Mouse (Mus musculus) embryonic facial prominence, embryonic 15.5 days (tissue): ENCODE measurements at regions not wholly inside any gene's neighbourhood (a gene's known extent, or its start where the extent isn't known, plus 50 kb on each side); places are given as distances from the start of the nearest gene placed in this dataset.

Experiments used
- ATAC-seq: fragments of 200-750 bp; cut with Nextera tagmentation; 2 replicates; pipeline ENCODE4 v1.8.0; 2017; ENCODE audit warnings: low read depth, moderate TSS enrichment; ENCODE audit not compliant: insufficient number of reproducible peaks, low FRiP score, low TSS enrichment
- H3K27ac ChIP-seq: fragments of 300-500 bp; sonication (generic); replicated peaks from 2 replicates; pipeline ENCODE4 v1.5.1; 2015; ENCODE audit warnings: mild to moderate bottlenecking, inconsistent platforms
- H3K27me3 ChIP-seq: fragments of 300-500 bp; sonication (generic); 2 replicates; pipeline ENCODE4 v1.6.1; 2015; ENCODE audit warnings: inconsistent platforms
- H3K36me3 ChIP-seq: fragments of 300-500 bp; sonication (generic); 2 replicates; pipeline ENCODE4 v1.6.1; 2015; ENCODE audit warnings: mild to moderate bottlenecking, inconsistent platforms
- H3K4me1 ChIP-seq: fragments of 300-500 bp; sonication (generic); 2 replicates; pipeline ENCODE4 v1.6.1; 2015; ENCODE audit warnings: inconsistent platforms
- H3K4me2 ChIP-seq: fragments of 300-500 bp; sonication (generic); replicated peaks from 2 replicates; pipeline ENCODE4 v1.6.1; 2015; ENCODE audit warnings: mild to moderate bottlenecking, inconsistent platforms
- H3K4me3 ChIP-seq: fragments of 300-500 bp; sonication (generic); replicated peaks from 2 replicates; pipeline ENCODE4 v1.5.1; 2015; ENCODE audit warnings: mild to moderate bottlenecking, inconsistent platforms
- H3K9ac ChIP-seq: fragments of 300-500 bp; sonication (generic); 2 replicates; pipeline ENCODE4 v1.6.1; 2015; ENCODE audit warnings: inconsistent platforms
- H3K9me3 ChIP-seq: fragments of 300-500 bp; sonication (generic); replicated peaks from 2 replicates; pipeline ENCODE4 v1.6.1; 2016; ENCODE audit warnings: inconsistent platforms
- WGBS: fragments of 180-500 bp; shearing (Covaris S2); methylation state at CpG from one replicate; pipeline ENCODE4 v1.1.7; 2015; 5-methylcytosine and 5-hydroxymethylcytosine counted together

DNA sequence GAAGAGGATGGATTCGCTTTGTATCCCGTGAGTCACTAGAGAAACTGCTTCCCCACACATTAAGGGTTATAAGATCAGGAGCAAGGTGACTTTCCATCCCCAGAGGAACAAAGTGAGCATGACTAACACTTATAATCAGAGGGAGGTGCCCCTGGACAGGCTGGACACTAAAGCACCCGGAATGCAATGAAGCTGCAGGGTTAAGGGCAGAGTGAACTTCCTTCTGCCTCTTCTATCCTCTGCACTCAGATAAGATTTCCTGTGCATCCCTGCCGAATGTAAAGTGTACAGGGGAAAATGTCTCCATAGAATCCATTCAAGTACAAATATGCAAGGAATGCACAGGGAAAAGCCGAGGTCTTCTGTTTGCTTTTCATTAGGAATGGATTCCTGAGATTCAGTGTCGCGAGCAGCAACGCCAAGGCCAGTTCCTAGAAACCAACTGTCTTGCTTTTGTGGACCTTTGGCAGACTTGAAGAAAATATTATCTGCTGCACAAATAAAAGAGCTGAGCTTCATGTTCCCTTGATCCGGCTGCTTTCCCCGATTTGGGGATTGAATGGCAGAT lies 58.5 kb upstream of the Fbxl7 start:
- H3K36me3 ChIP-seq, result no peaks in the 10 kb centered on the region
- peaks cover 5% of the 10 kb centered on the region; the same call in 1 of the 2 replicates for H3K4me1 ChIP-seq
- H3K9ac ChIP-seq, result no peak overlapping the region
- ATAC-seq, result no peak
- WGBS, result 25% methylated on average over 10 of the region's 10 CpGs
- H3K4me2 ChIP-seq, result no peak overlapping the region
- H3K27me3 ChIP-seq, result no peaks in the 10 kb centered on the region
- no peak overlapping the region for H3K4me3 ChIP-seq
- no peaks in the 10 kb centered on the region for H3K9me3 ChIP-seq
- no peak overlapping the region for H3K27ac ChIP-seq

DNA sequence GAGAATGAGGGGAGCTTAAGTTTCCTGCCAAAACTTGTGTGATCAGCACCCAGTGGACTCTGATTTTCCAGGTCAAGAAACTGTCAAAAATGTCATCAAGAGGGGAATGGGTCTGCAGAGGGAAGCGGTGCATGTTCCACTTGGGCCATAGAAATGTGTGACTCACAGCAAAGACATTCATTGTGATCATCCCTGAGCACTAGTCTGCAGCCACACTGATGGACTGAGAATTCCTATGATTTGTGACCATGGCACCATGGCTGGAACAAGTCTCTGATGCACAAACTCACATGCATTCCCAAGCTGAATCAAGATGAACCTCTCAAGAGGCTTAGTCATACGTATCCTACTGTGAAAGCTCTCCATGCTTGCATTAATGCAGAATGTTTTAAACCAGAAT lies 63.6 kb upstream of the Fbxl7 start:
- ATAC-seq, result no peak
- H3K9me3 ChIP-seq, result no peaks in the 10 kb centered on the region
- no peaks in the 10 kb centered on the region for H3K27me3 ChIP-seq
- no peak overlapping the region for H3K4me2 ChIP-seq
- H3K4me1 ChIP-seq, result 0 out of 2 replicates have a peak, but pooled peaks cover under 1% of the 10 kb centered on the region
- WGBS, result 70% methylated on average over 2 of the region's 2 CpGs
- H3K4me3 ChIP-seq, result no peak overlapping the region
- H3K36me3 ChIP-seq, result no peaks in the 10 kb centered on the region
- no peak overlapping the region for H3K9ac ChIP-seq
- H3K27ac ChIP-seq, result no peak overlapping the region

DNA sequence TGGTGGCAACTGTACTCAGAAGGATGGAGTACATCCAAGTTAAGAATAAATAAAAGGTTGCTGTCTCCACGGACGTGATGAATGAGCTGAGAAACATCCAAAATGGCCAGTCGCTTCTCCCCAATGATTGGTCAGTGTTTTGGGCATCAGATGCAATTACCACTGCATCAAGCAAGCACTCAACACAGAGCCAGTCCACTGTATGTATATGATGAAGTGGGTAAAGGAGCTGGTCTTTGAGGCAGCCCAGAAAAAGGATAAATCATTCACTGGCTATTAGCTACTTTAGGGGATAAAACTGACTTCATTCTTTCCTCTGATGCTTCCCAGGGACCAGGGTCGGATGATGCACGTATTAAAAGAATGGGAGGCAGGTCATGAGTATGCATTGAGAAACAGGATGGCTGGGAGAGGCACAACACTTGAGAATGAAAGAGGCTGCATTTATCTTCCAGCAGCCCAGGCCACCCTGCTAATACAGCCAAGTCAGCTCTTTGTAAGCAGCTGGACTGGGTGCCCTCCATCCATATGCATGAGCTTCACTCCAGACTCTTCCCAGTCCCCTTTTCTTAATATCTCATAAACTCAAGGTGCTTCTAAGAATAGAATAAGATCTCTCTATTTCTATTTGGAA lies 73.1 kb upstream of the Fbxl7 start:
- Histone ChIP-seq H3K27ac (no peak overlapping the region), H3K27me3 (no peaks in the 10 kb centered on the region), H3K9me3 (no peaks in the 10 kb centered on the region), H3K4me2 (no peak overlapping the region), H3K9ac (no peak overlapping the region), H3K4me3 (no peak overlapping the region), H3K4me1 (no peaks in the 10 kb centered on the region), H3K36me3 (no peaks in the 10 kb centered on the region)
- ATAC-seq, result no peak
- 77% methylated on average over 5 of the region's 5 CpGs for WGBS

DNA sequence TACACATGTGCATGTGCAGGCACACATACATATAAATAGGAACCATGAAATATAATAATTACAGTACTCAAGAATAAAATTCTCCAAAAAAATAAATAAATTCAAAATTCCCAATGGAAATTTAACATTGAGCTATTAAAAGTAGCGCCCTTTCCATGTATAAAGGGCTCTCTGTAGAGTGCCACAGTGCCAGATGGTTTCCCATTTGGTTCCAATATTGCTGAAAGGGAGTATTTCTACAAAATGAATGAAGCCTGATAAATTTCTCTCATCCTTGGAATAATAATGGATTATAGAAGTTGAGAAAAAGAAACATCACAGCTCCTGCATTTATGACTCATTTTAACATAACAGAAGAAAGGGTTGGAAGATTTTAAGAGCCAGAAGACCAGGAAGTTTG lies 75.4 kb upstream of the Fbxl7 start:
- no peaks in the 10 kb centered on the region for H3K9me3 ChIP-seq
- no peaks in the 10 kb centered on the region for H3K27me3 ChIP-seq
- WGBS, result 58% methylated on average over 1 of the region's 1 CpGs
- no peak overlapping the region for H3K4me2 ChIP-seq
- H3K4me3 ChIP-seq, result no peak overlapping the region
- H3K9ac ChIP-seq, result no peak overlapping the region
- no peaks in the 10 kb centered on the region for H3K36me3 ChIP-seq
- H3K27ac ChIP-seq, result no peak overlapping the region
- ATAC-seq, result no peak
- H3K4me1 ChIP-seq, result no peaks in the 10 kb centered on the region

DNA sequence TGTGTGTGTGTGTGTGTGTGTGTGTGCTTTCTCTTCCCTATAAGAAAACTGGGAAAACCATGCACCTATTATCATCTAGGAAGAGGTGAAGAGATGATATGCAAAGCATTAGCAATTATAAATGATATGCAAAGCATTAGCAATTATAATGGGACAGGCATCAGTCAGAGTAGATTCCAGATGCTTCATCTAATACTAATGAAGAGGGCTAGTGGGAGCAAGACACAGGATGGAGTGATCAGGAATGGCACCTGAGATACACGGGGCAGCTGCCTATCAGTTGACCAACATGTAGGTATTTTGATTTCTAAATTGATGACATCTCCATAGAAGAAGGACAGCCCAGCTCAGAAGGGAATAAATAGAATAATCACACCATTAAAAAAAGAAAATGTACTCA lies 97.7 kb upstream of the Fbxl7 start:
- Histone ChIP-seq H3K4me2 (no peak overlapping the region), H3K27ac (no peak overlapping the region), H3K9me3 (no peaks in the 10 kb centered on the region), H3K36me3 (no peaks in the 10 kb centered on the region), H3K27me3 (no peaks in the 10 kb centered on the region), H3K4me3 (no peak overlapping the region), H3K4me1 (no peaks in the 10 kb centered on the region), H3K9ac (no peak overlapping the region)
- no peak for ATAC-seq
- WGBS, result 66% methylated on average over 1 of the region's 1 CpGs

DNA sequence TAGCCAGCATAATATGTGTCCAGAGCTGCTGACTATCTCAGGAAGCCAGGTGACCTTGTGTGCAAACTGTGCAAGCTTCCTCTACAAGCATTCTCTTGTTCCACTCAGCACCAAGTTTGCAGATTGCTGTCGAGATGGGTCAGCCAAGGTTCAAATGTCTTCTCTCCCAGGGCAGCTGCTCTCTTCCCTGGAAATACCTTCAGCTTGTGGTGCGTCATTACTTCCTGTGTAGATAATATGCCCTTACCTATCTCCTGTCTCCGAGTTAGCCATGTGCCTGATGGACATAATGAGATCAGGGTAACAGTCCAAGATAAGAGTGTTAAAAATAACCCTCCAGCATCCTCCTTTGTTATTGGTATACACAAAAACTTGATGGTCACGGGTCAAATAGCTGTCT lies 113.7 kb upstream of the Fbxl7 start:
- no peaks in the 10 kb centered on the region for H3K27me3 ChIP-seq
- H3K4me3 ChIP-seq, result no peak overlapping the region
- ATAC-seq, result no peak
- no peaks in the 10 kb centered on the region for H3K4me1 ChIP-seq
- H3K9ac ChIP-seq, result no peak overlapping the region
- H3K4me2 ChIP-seq, result no peak overlapping the region
- no peaks in the 10 kb centered on the region for H3K9me3 ChIP-seq
- no peak overlapping the region for H3K27ac ChIP-seq
- no peaks in the 10 kb centered on the region for H3K36me3 ChIP-seq
- whole genome bisulfite sequencing, result 67% methylated on average over 4 of the region's 4 CpGs

DNA sequence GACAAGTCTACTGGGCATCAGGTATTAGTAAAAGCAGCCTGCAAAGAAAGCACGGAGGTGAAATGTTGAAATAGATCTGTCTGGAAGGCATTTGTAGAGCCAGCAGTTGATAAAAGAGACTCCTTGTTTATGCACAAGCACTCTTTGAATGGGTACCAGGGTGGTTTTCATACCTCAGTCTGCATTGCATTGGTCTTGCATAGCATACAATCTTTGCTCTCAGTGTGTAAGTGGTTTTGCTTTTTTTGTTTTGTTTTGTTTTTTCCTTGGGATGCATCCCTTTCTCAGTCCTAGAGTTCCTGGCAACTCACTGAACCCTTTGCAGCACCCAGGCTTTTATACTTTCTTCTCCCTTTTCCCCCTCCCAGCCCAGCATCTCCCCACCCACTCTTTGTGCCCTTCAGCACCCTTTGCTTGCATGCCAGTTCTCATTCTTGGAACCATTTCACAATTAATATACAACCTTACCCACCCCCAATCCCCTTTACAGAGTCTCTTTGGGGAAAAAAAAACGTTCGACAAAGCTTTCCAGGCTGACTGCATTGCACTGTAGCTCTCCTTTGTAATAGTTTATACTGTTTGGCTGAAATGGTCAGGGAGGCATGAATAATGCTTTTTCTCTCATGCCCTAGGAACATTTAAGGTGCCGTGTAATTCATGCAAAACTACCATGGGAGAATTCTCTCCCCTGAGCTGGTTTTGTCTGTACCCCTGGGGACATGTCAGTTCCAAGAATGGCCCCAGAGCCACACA lies 118.7 kb upstream of the Fbxl7 start:
- Histone ChIP-seq H3K4me3 (no peak overlapping the region), H3K4me1 (no peaks in the 10 kb centered on the region), H3K4me2 (no peak overlapping the region), H3K27me3 (no peaks in the 10 kb centered on the region), H3K36me3 (no peaks in the 10 kb centered on the region), H3K9me3 (no peaks in the 10 kb centered on the region), H3K27ac (no peak overlapping the region), H3K9ac (no peak overlapping the region)
- ATAC-seq, result no peak
- WGBS, result 42% methylated on average over 4 of the region's 4 CpGs

DNA sequence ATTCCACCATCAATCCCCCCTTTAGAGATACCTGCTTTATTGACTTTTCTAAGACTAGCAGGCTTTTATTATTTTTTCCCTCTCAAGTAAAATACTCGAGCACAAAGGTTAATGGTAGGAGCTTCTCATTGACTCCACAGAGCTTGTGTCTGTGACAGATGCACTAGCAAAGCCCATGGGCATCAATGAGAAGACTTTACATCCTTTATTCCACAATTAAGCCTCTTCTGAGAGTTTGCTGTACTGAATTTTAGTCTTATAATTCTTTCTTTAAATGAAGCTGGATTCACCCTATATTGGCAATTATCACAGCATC lies 119.2 kb upstream of the Fbxl7 start:
- no peak for ATAC-seq
- Histone ChIP-seq H3K27ac (no peak overlapping the region), H3K4me1 (no peaks in the 10 kb centered on the region), H3K4me2 (no peak overlapping the region), H3K36me3 (no peaks in the 10 kb centered on the region), H3K27me3 (no peaks in the 10 kb centered on the region), H3K9ac (no peak overlapping the region), H3K4me3 (no peak overlapping the region), H3K9me3 (no peaks in the 10 kb centered on the region)
- 46% methylated on average over 1 of the region's 1 CpGs for WGBS

DNA sequence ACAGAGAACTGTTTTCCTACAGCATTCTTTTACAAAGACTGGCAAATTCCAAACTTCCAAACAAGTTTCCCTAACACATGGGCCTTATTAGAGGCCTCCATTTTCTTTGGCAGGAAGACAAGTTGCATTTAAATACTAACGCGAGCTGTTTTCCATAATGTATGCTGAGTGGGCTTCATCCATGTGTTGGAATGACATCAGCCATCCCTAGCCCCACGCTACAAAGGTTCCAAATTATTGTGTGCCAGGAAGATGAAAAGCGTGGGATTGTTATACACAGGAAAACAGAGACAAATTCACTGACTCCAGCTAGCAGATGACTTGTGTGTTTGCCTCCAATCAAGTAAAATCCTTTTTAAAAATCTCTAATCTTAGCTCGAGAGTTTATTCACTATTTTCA lies 125.1 kb upstream of the Fbxl7 start:
- H3K36me3 ChIP-seq, result no peaks in the 10 kb centered on the region
- WGBS, result 30% methylated on average over 5 of the region's 5 CpGs
- peaks cover 13% of the 10 kb centered on the region for H3K4me1 ChIP-seq
- no peak overlapping the region for H3K9ac ChIP-seq
- no peak overlapping the region for H3K4me3 ChIP-seq
- H3K27ac ChIP-seq, result peak overlapping the region; percentile 40; the same call in 1 of the 2 replicates
- ATAC-seq, result peak; percentile 65; the same call in 1 of the 2 replicates
- H3K9me3 ChIP-seq, result no peaks in the 10 kb centered on the region
- 0 out of 2 replicates have a peak overlapping the region, but pooled peaks have one; percentile 15 for H3K4me2 ChIP-seq
- no peaks in the 10 kb centered on the region for H3K27me3 ChIP-seq

DNA sequence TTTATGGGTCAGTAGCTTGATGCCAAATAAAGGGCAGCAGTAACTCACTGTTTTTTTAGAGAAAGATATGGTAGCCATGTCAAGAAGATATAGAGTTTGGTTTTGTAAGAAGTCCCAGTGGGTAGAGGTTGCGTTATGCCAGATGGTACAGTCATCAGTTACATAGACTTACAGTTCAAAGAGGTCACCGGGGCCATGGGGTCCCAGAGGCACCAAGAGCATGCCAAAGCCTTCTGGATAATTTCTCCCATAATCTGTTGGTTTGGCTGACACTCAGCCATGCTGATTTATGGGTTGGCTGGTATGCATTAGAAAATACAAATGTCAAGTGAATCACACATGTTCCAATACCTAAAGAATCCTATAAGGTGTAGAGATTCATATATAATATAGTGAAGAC lies 137.9 kb upstream of the Fbxl7 start:
- 78% methylated on average over 2 of the region's 2 CpGs for WGBS

DNA sequence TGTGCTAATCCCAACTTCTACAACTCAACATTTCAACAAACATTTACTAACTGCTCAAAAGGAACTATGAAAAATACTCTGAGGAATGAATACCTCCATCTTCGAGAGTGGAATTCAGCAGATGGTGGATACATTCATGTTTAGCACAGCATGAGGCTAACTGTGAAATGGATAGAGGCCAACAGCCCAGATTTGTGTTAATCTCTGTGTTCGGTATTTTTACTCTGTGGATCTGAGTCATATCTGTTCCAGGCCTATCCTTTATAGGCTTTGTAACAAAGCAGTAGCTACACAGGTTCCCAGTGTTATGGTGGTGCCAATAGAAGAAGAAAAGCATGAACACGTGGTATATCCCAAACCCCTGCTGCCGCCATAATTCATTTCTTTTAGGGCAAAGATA lies 148.4 kb upstream of the Fbxl7 start:
- H3K36me3 ChIP-seq, result no peaks in the 10 kb centered on the region
- H3K27ac ChIP-seq, result no peak overlapping the region
- H3K27me3 ChIP-seq, result no peaks in the 10 kb centered on the region
- no peak overlapping the region for H3K4me3 ChIP-seq
- no peaks in the 10 kb centered on the region for H3K4me1 ChIP-seq
- H3K9ac ChIP-seq, result no peak overlapping the region
- ATAC-seq, result no peak
- H3K4me2 ChIP-seq, result no peak overlapping the region
- 84% methylated on average over 4 of the region's 4 CpGs for whole genome bisulfite sequencing
- H3K9me3 ChIP-seq, result no peaks in the 10 kb centered on the region

More for the DNA sequence above, 137.9 kb upstream of the Fbxl7 start:
- Histone ChIP-seq H3K4me1 (no peaks in the 10 kb centered on the region), H3K4me3 (no peak overlapping the region), H3K9ac (no peak overlapping the region), H3K27me3 (no peaks in the 10 kb centered on the region), H3K27ac (no peak overlapping the region), H3K36me3 (no peaks in the 10 kb centered on the region), H3K4me2 (no peak overlapping the region), H3K9me3 (no peaks in the 10 kb centered on the region)
- no peak for ATAC-seq

DNA sequence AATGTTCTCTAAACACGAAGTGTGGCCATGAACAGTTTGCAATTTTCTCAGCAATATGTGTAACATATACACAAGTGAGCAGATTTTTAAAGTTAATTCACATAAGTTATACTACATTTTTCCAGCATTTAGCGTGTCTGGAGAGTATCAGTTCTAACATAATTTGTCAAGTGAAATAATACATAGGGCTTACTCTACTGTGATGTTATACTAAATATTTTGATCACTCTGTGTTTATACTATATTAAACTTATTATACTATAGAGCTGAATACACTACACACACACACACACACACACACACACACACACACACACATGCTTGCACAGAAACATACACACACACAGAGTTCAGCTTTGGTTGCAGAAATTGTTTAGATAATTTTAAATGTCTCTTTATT lies 155.3 kb upstream of the Fbxl7 start:
- Histone ChIP-seq H3K9me3 (no peaks in the 10 kb centered on the region), H3K27me3 (no peaks in the 10 kb centered on the region), H3K27ac (no peak overlapping the region), H3K4me1 (no peaks in the 10 kb centered on the region), H3K36me3 (no peaks in the 10 kb centered on the region), H3K9ac (no peak overlapping the region), H3K4me2 (no peak overlapping the region), H3K4me3 (no peak overlapping the region)
- 53% methylated on average over 2 of the region's 2 CpGs for WGBS
- ATAC-seq, result no peak
